Mouse (Mus musculus) midbrain, embryonic 13.5 days (tissue): ENCODE results near the gene Bbs10. TPM values are rescaled to one million over a fixed set of nuclear protein-coding genes. Genes with fewer than 3 reads are reported as not detected.

Experiments
- ATAC-seq: fragments of 200-750 bp; cut with Nextera tagmentation; 2 replicates; pipeline ENCODE4 v1.8.0; 2017; ENCODE audit warnings: mild to moderate bottlenecking, moderate TSS enrichment, moderate library complexity
- H3K27ac ChIP-seq: fragments of 300-500 bp; sonication (generic); 2 replicates; pipeline ENCODE4 v1.5.1; 2015; ENCODE audit warnings: inconsistent platforms, mild to moderate bottlenecking, moderate library complexity
- H3K27me3 ChIP-seq: fragments of 300-500 bp; sonication (generic); 2 replicates; pipeline ENCODE4 v1.6.1; 2015; ENCODE audit warnings: mild to moderate bottlenecking, inconsistent platforms
- H3K36me3 ChIP-seq: fragments of 300-500 bp; sonication (generic); 2 replicates; pipeline ENCODE4 v1.6.1; 2015; ENCODE audit warnings: mild to moderate bottlenecking, inconsistent platforms
- H3K4me1 ChIP-seq: fragments of 300-500 bp; sonication (generic); replicated peaks from 2 replicates; pipeline ENCODE4 v1.6.1; 2015; ENCODE audit warnings: inconsistent platforms
- H3K4me2 ChIP-seq: fragments of 300-500 bp; sonication (generic); replicated peaks from 2 replicates; pipeline ENCODE4 v1.6.1; 2015; ENCODE audit warnings: moderate library complexity, mild to moderate bottlenecking, inconsistent platforms
- H3K4me3 ChIP-seq: fragments of 300-500 bp; sonication (generic); replicated peaks from 2 replicates; pipeline ENCODE4 v1.5.1; 2015; ENCODE audit warnings: mild to moderate bottlenecking, inconsistent platforms
- H3K9ac ChIP-seq: fragments of 300-500 bp; sonication (generic); replicated peaks from 2 replicates; pipeline ENCODE4 v1.6.1; 2015; ENCODE audit warnings: mild to moderate bottlenecking, inconsistent platforms
- H3K9me3 ChIP-seq: fragments of 300-500 bp; sonication (generic); 2 replicates; pipeline ENCODE4 v1.6.1; 2016; ENCODE audit warnings: mild to moderate bottlenecking, inconsistent platforms
- WGBS: fragments of 180-500 bp; shearing (Covaris S2); methylation state at CpG from one replicate; pipeline ENCODE4 v1.1.7; 2015; 5-methylcytosine and 5-hydroxymethylcytosine counted together
- polyA plus RNA-seq: library from polyadenylated mRNA; unstranded; fragments of >200 nt; fragmentation: Nextera tagmentation; extraction: Ambion mirVana; gene quantifications from 2 replicates; pipeline ENCODE4 v1.2.1, GENCODE M21; 2015

The Bbs10 gene
- polyA plus RNA-seq: 7.2 and 7.5 TPM in 2 replicates

DNA sequence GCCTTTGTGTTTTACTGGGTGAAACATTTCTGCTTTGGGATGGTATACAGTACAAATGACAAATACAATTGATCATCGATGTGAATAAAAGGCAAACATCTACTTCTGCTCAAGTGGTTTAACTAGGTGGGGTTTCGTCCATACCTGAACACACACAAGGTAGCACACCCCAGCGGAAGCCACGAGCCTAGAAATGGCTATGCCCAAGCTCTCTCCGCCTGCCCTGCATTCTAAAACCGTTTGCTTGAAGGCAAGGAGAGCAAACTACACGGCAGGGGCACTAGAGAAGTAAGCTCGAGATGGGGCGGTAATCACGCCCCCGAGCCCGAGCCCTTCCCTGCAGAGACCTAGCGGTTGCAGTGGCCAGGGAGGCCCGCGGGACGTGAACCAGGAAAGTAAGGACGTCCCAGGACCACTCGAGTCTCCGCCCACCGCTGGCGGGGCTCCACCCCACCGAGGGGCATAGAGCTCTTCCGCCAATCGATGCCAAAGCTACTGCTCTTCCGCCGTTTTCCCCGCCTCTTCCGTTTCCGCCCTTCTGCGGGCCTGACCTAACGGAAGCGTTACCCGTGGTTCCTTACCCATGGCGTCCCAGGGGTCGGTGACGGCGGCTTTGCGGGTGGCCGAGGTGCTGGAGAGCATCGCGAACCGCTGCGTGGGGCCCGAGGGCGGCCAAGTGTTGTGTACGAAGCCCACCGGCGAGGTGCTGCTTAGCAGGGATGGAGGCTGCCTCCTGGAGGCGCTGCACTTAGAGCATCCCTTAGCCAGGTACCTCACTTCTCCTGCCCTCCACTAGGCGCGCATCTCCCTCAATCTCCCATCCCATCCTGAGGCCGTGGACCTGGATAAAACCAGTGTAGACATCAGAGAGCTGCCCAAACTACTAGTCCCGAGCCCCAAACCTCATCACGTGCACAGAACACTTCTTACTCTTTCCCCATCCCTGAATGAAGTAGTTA lies at the start of gene Bbs10:
Bbs10 (plus strand) TSS at position 540 of the 959 bp plus-strand sequence.
- no peaks in the 10 kb centered on the region for H3K9me3 ChIP-seq
- ATAC-seq: peak; percentile 100
- peak within 1 kb of the TSS; percentile 61 for H3K4me2 ChIP-seq
- no peaks in the 10 kb centered on the region for H3K27me3 ChIP-seq
- peaks cover under 1% of the 10 kb centered on the region for H3K36me3 ChIP-seq
- H3K9ac ChIP-seq: peak within 1 kb of the TSS; percentile 77
- H3K4me1 ChIP-seq: peaks cover 9% of the 10 kb centered on the region
- peak within 1 kb of the TSS; percentile 92 for H3K27ac ChIP-seq
- peak within 1 kb of the TSS; percentile 74 for H3K4me3 ChIP-seq
- WGBS: under 1% methylated on average over 54 of the region's 54 CpGs

DNA sequence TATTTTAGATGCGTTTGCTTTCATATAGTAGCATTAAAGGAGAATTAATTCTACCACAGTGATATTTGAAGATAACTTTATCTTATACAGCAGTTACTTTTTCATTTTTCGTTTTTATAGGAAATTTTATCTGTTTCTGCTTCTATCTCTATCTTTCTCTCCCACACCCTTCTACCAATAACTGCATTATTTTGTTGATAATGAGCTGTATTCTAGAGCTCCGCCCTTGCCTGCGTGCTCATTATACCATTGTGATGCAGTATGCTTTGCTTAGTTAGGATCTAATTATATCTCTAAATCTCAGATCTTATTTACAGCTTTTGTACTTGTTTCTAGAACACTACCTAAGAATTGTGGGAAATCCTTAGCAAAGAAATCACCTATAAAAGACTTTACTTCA lies 48.3 kb upstream of the Bbs10 start:
- no peaks in the 10 kb centered on the region for H3K27me3 ChIP-seq
- ATAC-seq: no peak
- peak overlapping the region; percentile 25; the same call in 1 of the 2 replicates for H3K4me3 ChIP-seq
- H3K36me3 ChIP-seq: no peaks in the 10 kb centered on the region
- no peaks in the 10 kb centered on the region for H3K9me3 ChIP-seq
- 76% methylated on average over 4 of the region's 4 CpGs for WGBS
- H3K9ac ChIP-seq: no peak overlapping the region
- H3K4me1 ChIP-seq: peaks cover 8% of the 10 kb centered on the region; the same call in 1 of the 2 replicates
- no peak overlapping the region for H3K27ac ChIP-seq
- peak overlapping the region; percentile 37 for H3K4me2 ChIP-seq

DNA sequence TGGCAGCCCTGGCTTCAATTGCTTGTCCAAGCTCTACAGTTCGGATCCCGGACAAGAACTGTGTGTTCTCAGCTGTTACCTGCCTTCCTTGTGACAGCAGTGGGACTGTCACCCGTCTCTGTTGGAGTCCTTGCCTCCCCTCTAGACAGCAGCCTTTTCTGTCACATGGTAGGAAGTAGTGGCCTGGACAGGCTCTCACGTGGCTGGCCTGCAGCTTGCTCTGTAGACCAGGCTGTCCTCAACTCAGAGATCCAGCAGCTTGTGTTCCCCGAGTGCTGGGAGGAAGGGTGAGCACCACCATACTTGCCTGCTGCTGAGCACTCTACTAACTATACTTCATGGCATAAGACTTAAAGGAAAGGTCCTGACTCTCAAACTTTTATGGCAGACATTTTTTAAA lies 46.8 kb upstream of the Bbs10 start:
- Histone ChIP-seq H3K36me3 (no peaks in the 10 kb centered on the region), H3K4me3 (no peak overlapping the region), H3K27ac (no peak overlapping the region), H3K4me2 (no peak overlapping the region), H3K9ac (no peak overlapping the region), H3K9me3 (no peaks in the 10 kb centered on the region), H3K27me3 (no peaks in the 10 kb centered on the region), H3K4me1 (peaks cover 8% of the 10 kb centered on the region; the same call in 1 of the 2 replicates)
- ATAC-seq: no peak
- WGBS: 78% methylated on average over 5 of the region's 5 CpGs

DNA sequence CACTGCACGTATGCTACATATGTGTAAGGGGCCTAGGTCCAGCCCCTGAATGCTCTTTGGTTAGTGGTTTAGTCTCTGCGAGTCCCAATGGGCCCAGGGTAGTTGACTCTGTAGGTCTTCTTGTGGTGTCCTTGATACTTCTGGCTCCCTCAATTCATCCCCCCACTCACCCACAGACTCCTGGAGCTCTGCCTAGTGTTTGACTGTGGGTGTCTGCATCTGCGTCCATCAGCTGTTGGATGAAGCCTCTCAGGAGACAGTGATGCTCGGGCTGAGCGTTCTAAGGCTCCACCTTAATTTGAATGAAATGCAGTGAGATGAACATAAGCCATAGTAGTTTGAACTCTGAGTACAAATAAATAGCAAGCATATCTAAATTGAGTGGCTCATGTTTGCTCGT lies 43.3 kb upstream of the Bbs10 start:
- no peak overlapping the region for H3K4me3 ChIP-seq
- no peaks in the 10 kb centered on the region for H3K27me3 ChIP-seq
- no peaks in the 10 kb centered on the region; the same call in 1 of the 2 replicates for H3K36me3 ChIP-seq
- H3K9ac ChIP-seq: no peak overlapping the region
- no peak overlapping the region for H3K27ac ChIP-seq
- 91% methylated on average over 6 of the region's 6 CpGs for WGBS
- no peaks in the 10 kb centered on the region for H3K9me3 ChIP-seq
- no peaks in the 10 kb centered on the region for H3K4me1 ChIP-seq
- ATAC-seq: no peak
- H3K4me2 ChIP-seq: no peak overlapping the region

DNA sequence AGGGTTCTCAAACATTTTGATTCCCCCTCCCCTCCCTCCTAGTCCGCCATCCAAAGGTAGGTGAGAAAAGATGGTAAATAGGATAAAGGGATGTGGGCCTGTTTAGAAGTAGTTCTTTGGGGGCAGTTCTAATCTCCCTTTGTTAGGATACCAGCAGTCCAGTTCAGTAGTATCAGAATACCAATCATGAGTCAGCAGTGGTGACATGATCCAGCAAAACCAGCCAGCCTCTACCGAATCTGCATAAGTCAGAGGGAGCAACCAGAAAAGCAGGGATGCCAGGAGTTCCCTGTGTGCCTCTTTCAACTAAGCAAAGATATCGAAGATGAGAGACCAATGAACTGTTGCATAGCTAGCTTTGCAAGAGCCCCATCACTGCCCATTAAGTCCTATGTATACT lies 42.3 kb upstream of the Bbs10 start:
- Histone ChIP-seq H3K9ac (no peak overlapping the region), H3K4me2 (no peak overlapping the region), H3K27me3 (no peaks in the 10 kb centered on the region), H3K9me3 (no peaks in the 10 kb centered on the region), H3K27ac (no peak overlapping the region), H3K4me1 (no peaks in the 10 kb centered on the region), H3K4me3 (no peak overlapping the region), H3K36me3 (no peaks in the 10 kb centered on the region; the same call in 1 of the 2 replicates)
- ATAC-seq: no peak
- 87% methylated on average over 3 of the region's 3 CpGs for WGBS

DNA sequence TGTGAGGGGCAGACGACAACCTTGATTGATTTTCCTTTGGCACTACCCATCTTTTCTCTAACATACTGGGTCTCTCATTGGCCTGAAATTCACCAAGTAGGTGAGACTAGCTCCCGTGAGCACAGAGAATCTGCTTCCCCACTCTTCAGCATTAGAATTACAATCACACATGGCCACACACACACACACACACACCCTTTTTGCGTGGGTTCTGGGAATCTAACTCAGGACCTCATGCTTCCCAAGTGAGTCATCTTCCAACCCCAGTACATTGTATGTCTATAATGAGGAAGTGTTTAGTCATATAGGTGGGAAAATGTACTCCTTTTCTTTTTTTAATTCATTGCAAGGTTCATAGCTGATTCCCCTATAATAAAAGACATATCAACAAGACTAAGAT lies 41.1 kb upstream of the Bbs10 start:
- ATAC-seq: no peak
- no peak overlapping the region for H3K4me2 ChIP-seq
- no peaks in the 10 kb centered on the region for H3K27me3 ChIP-seq
- WGBS: 94% methylated on average over 3 of the region's 3 CpGs
- no peak overlapping the region for H3K4me3 ChIP-seq
- H3K9me3 ChIP-seq: no peaks in the 10 kb centered on the region
- H3K27ac ChIP-seq: no peak overlapping the region
- H3K9ac ChIP-seq: no peak overlapping the region
- no peaks in the 10 kb centered on the region; the same call in 1 of the 2 replicates for H3K36me3 ChIP-seq
- H3K4me1 ChIP-seq: no peaks in the 10 kb centered on the region

DNA sequence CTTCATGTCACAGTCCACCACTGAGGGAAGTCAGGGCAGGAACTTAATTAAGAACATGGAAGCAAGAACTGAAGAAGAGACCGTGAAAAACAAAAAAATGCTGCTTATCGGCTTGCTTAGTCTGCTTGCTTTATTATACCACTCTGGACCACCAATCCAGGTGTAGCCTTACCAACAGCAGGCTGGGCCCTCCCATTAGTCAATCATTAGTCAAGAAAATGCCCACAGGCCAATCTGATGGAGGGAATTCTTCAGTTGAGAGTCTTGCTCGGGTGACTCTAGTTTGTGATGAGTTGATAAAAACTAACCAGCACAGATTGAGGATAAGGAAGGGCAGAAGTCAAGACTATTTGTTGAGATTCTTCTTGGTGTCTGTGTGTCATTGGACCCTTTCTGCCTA lies 40.2 kb upstream of the Bbs10 start:
- no peaks in the 10 kb centered on the region for H3K27me3 ChIP-seq
- no peak overlapping the region for H3K9ac ChIP-seq
- no peaks in the 10 kb centered on the region for H3K9me3 ChIP-seq
- no peaks in the 10 kb centered on the region; the same call in 1 of the 2 replicates for H3K36me3 ChIP-seq
- H3K27ac ChIP-seq: no peak overlapping the region
- no peak for ATAC-seq
- H3K4me2 ChIP-seq: no peak overlapping the region
- H3K4me3 ChIP-seq: no peak overlapping the region
- no peaks in the 10 kb centered on the region for H3K4me1 ChIP-seq
- 91% methylated on average over 3 of the region's 3 CpGs for WGBS

DNA sequence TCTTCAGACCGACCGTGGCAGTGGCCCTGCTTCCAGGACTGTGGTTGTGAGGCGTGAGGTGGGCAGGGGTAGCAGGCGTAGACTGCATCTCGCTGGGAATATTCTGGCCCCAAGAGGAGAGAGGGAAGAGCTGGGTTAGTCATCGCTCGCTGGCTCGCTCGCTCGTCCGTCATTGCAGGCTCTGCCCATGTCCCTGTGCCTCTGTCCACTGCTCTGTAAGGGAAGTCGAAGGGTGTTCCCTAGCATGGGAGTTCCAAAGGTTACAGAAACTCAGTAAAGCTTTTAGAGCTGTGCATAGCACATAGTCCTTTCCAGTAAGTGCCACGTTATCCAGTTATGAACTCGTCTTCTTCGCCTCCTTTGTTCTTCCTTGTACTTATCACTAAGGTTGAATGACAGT lies 26.8 kb upstream of the Bbs10 start:
- WGBS: 90% methylated on average over 15 of the region's 15 CpGs
- Histone ChIP-seq H3K36me3 (peaks cover 55% of the 10 kb centered on the region), H3K9ac (no peak overlapping the region), H3K27me3 (no peaks in the 10 kb centered on the region), H3K9me3 (no peaks in the 10 kb centered on the region), H3K4me3 (no peak overlapping the region), H3K27ac (no peak overlapping the region), H3K4me1 (0 out of 2 replicates have a peak, but pooled peaks cover 5% of the 10 kb centered on the region), H3K4me2 (no peak overlapping the region)
- ATAC-seq: no peak

DNA sequence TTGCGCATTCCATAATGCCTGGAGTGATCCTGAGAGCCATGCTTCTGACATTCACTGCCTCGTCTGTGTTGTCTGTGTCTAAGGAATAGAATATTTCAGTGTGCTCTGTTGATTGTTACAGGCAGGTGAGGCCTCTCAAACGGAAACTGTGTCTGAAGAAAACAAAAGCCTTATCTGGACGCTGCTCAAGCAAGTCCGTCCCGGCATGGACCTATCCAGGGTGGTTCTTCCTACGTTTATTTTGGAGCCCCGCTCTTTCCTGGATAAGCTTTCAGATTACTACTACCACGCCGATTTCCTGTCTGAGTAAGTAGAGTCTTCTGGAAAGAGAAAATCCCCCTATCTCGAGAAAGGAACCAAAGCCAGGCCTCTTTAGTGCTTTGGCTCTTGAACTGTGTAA lies 25.6 kb upstream of the Bbs10 start:
- no peak for ATAC-seq
- no peak overlapping the region for H3K9ac ChIP-seq
- no peaks in the 10 kb centered on the region for H3K9me3 ChIP-seq
- H3K4me3 ChIP-seq: no peak overlapping the region
- 78% methylated on average over 11 of the region's 11 CpGs for WGBS
- peaks cover 53% of the 10 kb centered on the region for H3K36me3 ChIP-seq
- H3K27ac ChIP-seq: no peak overlapping the region
- no peak overlapping the region for H3K4me2 ChIP-seq
- H3K27me3 ChIP-seq: no peaks in the 10 kb centered on the region
- 0 out of 2 replicates have a peak, but pooled peaks cover 6% of the 10 kb centered on the region for H3K4me1 ChIP-seq

DNA sequence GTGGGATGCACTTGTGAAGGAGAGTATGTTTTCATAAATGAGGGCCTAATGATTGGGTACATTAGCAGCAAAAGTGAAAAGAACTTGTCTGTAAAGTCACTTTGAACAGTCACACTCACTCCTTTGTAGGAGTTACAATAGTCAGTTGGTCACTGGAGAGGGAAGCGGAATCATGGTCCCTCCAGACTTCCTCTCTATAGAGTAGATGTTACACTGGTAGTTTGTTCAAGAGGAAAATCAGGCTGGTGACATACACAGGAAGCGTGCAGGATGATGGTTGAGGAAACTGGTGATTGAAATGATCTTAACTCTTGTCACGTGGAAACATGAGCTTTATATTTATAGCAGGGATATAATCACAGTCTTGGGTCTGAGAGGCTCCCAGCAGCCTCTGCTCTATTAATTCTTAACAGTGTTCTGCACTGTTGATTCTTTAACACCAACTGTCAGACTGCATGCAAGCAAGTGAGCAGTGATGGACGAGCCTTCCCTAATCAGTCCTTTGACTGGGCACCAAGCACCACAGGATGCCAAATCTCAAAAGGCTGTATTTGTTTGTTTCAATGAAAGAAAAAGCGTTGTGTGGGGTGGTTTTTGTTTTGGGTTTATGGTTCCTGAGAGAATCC lies 24.9 kb upstream of the Bbs10 start:
- H3K4me1 ChIP-seq: 0 out of 2 replicates have a peak, but pooled peaks cover 6% of the 10 kb centered on the region
- no peak overlapping the region for H3K4me3 ChIP-seq
- H3K9me3 ChIP-seq: no peaks in the 10 kb centered on the region
- ATAC-seq: peak; percentile 65; the same call in 1 of the 2 replicates
- H3K27ac ChIP-seq: no peak overlapping the region; the same call in 1 of the 2 replicates
- H3K27me3 ChIP-seq: no peaks in the 10 kb centered on the region
- H3K9ac ChIP-seq: no peak overlapping the region
- WGBS: 23% methylated on average over 5 of the region's 5 CpGs
- peaks cover 53% of the 10 kb centered on the region for H3K36me3 ChIP-seq
- H3K4me2 ChIP-seq: no peak overlapping the region

DNA sequence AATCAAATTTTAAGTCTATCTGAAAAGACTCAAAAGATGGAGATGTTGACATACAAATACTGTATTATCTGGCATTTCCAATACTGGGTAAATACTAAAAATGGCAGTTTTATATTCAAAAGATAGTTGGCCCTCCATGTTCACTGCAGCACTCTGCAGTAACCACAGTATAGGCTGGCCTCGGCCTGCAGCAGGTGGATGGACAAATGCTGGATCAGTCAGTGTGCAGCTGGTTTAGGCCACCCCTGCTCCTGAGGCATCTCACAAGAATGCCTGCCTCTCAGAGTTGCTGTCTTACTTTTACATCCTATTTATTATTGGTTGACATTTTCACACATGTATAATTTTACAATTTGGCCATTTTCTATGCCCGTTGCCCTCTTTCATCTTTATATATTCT lies 22.7 kb upstream of the Bbs10 start:
- Histone ChIP-seq H3K4me3 (no peak overlapping the region), H3K27ac (no peak overlapping the region), H3K4me1 (0 out of 2 replicates have a peak, but pooled peaks cover 6% of the 10 kb centered on the region), H3K27me3 (no peaks in the 10 kb centered on the region), H3K4me2 (no peak overlapping the region), H3K9me3 (no peaks in the 10 kb centered on the region), H3K36me3 (peaks cover 50% of the 10 kb centered on the region), H3K9ac (no peak overlapping the region)
- ATAC-seq: no peak
- 76% methylated on average over 2 of the region's 2 CpGs for WGBS

DNA sequence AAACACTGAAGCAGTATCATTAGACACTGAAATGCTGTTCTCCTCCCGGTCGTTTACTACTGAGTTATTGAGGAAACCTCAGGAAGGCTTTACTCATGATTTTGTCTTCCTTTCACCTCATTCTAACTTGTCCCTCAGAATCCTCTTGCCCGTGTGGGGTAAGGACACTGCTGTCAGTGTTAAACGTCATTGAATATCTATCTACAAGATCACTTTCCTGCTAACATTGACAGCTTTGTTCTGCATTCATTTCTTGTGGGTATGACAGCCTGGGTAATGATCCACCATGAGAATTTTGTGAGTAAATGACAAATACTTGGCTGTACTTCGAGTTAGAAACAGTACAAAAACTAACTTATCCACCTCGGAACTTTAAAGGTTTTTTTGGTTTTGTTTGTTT lies 848 bp upstream of the Bbs10 start:
- H3K27me3 ChIP-seq: no peaks in the 10 kb centered on the region
- peaks cover 9% of the 10 kb centered on the region for H3K4me1 ChIP-seq
- peak overlapping the region; percentile 61 for H3K4me2 ChIP-seq
- H3K9ac ChIP-seq: peak overlapping the region; percentile 77; the same call in 1 of the 2 replicates
- H3K36me3 ChIP-seq: peaks cover 3% of the 10 kb centered on the region
- H3K9me3 ChIP-seq: no peaks in the 10 kb centered on the region
- H3K4me3 ChIP-seq: peak overlapping the region; percentile 74
- 55% methylated on average over 6 of the region's 6 CpGs for WGBS
- no peak overlapping the region for H3K27ac ChIP-seq
- no peak for ATAC-seq
